Mouse (Mus musculus): Measurements from ENCODE around the gene Ficd. TPM values are rescaled to one million over a fixed set of nuclear protein-coding genes. Genes with fewer than 3 reads are reported as not detected.
A peak's percentile ranks its signal among the peaks of the same experiment; 100 is the strongest.

Ficd gene
- polyA plus RNA-seq, 1 experiment from 2014 or later: 4.0 TPM

GRCm38 (mm10) chr5:113747629-113748028 is 12.0 kb downstream of the Ficd start:
- Histone ChIP-seq H3K4me3 (ENCODE audit: control insufficient read depth in 1 of 2, insufficient read depth in 1 of 2, low read depth in 1 of 2, low read length in 2 of 2) (no peak overlapping the region), H3K4me2 (ENCODE audit: low read length) (no peak overlapping the region), H3K27ac (replicated peaks in 1 of 2; ENCODE audit: control insufficient read depth in 1 of 2, insufficient read depth in 1 of 2, low read depth in 2 of 2, low read length in 2 of 2) (no peak overlapping the region), H3K9me3 (ENCODE audit: control insufficient read depth, low read length) (no peaks in the 10 kb centered on the region), H3K9ac (ENCODE audit: low read length) (no peak overlapping the region), H3K36me3 (ENCODE audit: control insufficient read depth, insufficient read depth, low read length) (peaks cover 100% of the 10 kb centered on the region), H3K4me1 (ENCODE audit: control insufficient read depth in 2 of 2, insufficient read depth in 2 of 2, low read length in 2 of 2) (no peaks in the 10 kb centered on the region), H3K27me3 (ENCODE audit: control insufficient read depth, insufficient read depth, low read length) (no peaks in the 10 kb centered on the region)
- ATAC-seq (ENCODE audit: insufficient number of reproducible peaks, insufficient read depth, low FRiP score, low read depth): no peak
- 94% methylated on average over 5 of the region's 5 CpGs for WGBS

GRCm38 (mm10) chr5:113748556-113749331 is 13.1 kb downstream of the Ficd start:
- 94% methylated on average over 13 of the region's 13 CpGs for WGBS
- no peak for ATAC-seq (ENCODE audit: insufficient number of reproducible peaks, insufficient read depth, low FRiP score, low read depth)
- no peaks in the 10 kb centered on the region for H3K9me3 ChIP-seq (ENCODE audit: control insufficient read depth, low read length)
- no peaks in the 10 kb centered on the region for H3K27me3 ChIP-seq (ENCODE audit: control insufficient read depth, insufficient read depth, low read length)
- no peaks in the 10 kb centered on the region for H3K4me1 ChIP-seq (ENCODE audit: control insufficient read depth in 2 of 2, insufficient read depth in 2 of 2, low read length in 2 of 2)
- no peak overlapping the region for H3K4me2 ChIP-seq (ENCODE audit: low read length)
- H3K36me3 ChIP-seq (ENCODE audit: control insufficient read depth, insufficient read depth, low read length): peaks cover 100% of the 10 kb centered on the region
- no peak overlapping the region for H3K4me3 ChIP-seq (ENCODE audit: control insufficient read depth in 1 of 2, insufficient read depth in 1 of 2, low read depth in 1 of 2, low read length in 2 of 2)
- H3K9ac ChIP-seq (ENCODE audit: low read length): no peak overlapping the region
- H3K27ac ChIP-seq (replicated peaks in 1 of 2; ENCODE audit: control insufficient read depth in 1 of 2, insufficient read depth in 1 of 2, low read depth in 2 of 2, low read length in 2 of 2): no peak overlapping the region

- Histone ChIP-seq H3K36me3 (ENCODE audit: control insufficient read depth, insufficient read depth, low read length) (peaks cover 100% of the 10 kb centered on the region), H3K4me1 (ENCODE audit: control insufficient read depth in 2 of 2, insufficient read depth in 2 of 2, low read length in 2 of 2) (no peaks in the 10 kb centered on the region), H3K9ac (ENCODE audit: low read length) (no peak overlapping the region), H3K4me2 (ENCODE audit: low read length) (no peak overlapping the region), H3K27ac (replicated peaks in 1 of 2; ENCODE audit: control insufficient read depth in 1 of 2, insufficient read depth in 1 of 2, low read depth in 2 of 2, low read length in 2 of 2) (no peak overlapping the region), H3K27me3 (ENCODE audit: control insufficient read depth, insufficient read depth, low read length) (no peaks in the 10 kb centered on the region), H3K9me3 (ENCODE audit: control insufficient read depth, low read length) (no peaks in the 10 kb centered on the region), H3K4me3 (ENCODE audit: control insufficient read depth in 1 of 2, insufficient read depth in 1 of 2, low read depth in 1 of 2, low read length in 2 of 2) (no peak overlapping the region)
- no peak for ATAC-seq (ENCODE audit: insufficient number of reproducible peaks, insufficient read depth, low FRiP score, low read depth)
- 85% methylated on average over 9 of the region's 9 CpGs for WGBS
Observed at GRCm38 (mm10) chr5:113751521-113752157, 16.0 kb downstream of the Ficd start.

GRCm38 (mm10) chr5:113755347-113756030 is 19.9 kb downstream of the Ficd start:
- Histone ChIP-seq H3K27ac (replicated peaks in 1 of 2; ENCODE audit: control insufficient read depth in 1 of 2, insufficient read depth in 1 of 2, low read depth in 2 of 2, low read length in 2 of 2) (no peak overlapping the region), H3K4me1 (ENCODE audit: control insufficient read depth in 2 of 2, insufficient read depth in 2 of 2, low read length in 2 of 2) (no peaks in the 10 kb centered on the region), H3K9ac (ENCODE audit: low read length) (no peak overlapping the region), H3K27me3 (ENCODE audit: control insufficient read depth, insufficient read depth, low read length) (no peaks in the 10 kb centered on the region), H3K9me3 (ENCODE audit: control insufficient read depth, low read length) (no peaks in the 10 kb centered on the region), H3K4me3 (ENCODE audit: control insufficient read depth in 1 of 2, insufficient read depth in 1 of 2, low read depth in 1 of 2, low read length in 2 of 2) (no peak overlapping the region), H3K36me3 (ENCODE audit: control insufficient read depth, insufficient read depth, low read length) (peaks cover 100% of the 10 kb centered on the region), H3K4me2 (ENCODE audit: low read length) (no peak overlapping the region)
- ATAC-seq (ENCODE audit: insufficient number of reproducible peaks, insufficient read depth, low FRiP score, low read depth): no peak
- WGBS: 87% methylated on average over 15 of the region's 15 CpGs

DNA sequence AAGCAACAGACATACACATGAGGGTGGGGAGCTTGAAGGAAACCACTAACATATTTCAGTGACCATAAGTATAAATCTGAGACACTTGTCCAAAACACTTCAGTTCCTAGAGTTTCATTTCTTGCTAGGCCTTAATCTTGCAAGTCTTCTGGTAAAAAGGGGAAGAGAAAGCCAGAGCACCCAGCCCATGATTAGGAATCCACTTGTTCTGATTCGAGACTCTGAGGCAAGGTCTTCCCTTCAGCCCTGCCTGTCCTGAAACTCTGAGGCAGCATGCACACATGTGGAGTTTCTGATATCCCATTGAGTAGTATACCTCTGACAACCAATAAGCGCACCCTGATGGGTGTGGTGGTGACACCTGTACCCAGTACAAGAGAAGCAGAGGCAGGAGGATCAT is 26.0 kb downstream of the Ficd start:
- Histone ChIP-seq H3K36me3 (ENCODE audit: control insufficient read depth, insufficient read depth, low read length) (peaks cover 85% of the 10 kb centered on the region), H3K4me1 (ENCODE audit: control insufficient read depth in 2 of 2, insufficient read depth in 2 of 2, low read length in 2 of 2) (peaks cover 0 to 4% of the 10 kb centered on the region in 2 experiments; a peak in 1 of 4 replicates), H3K9me3 (ENCODE audit: control insufficient read depth, low read length) (no peaks in the 10 kb centered on the region), H3K27ac (replicated peaks in 1 of 2; ENCODE audit: control insufficient read depth in 1 of 2, insufficient read depth in 1 of 2, low read depth in 2 of 2, low read length in 2 of 2) (no peak overlapping the region), H3K4me3 (ENCODE audit: control insufficient read depth in 1 of 2, insufficient read depth in 1 of 2, low read depth in 1 of 2, low read length in 2 of 2) (no peak overlapping the region), H3K4me2 (ENCODE audit: low read length) (no peak overlapping the region), H3K9ac (ENCODE audit: low read length) (no peak overlapping the region), H3K27me3 (ENCODE audit: control insufficient read depth, insufficient read depth, low read length) (no peaks in the 10 kb centered on the region)
- no peak for ATAC-seq (ENCODE audit: insufficient number of reproducible peaks, insufficient read depth, low FRiP score, low read depth)
- WGBS: 95% methylated on average over 2 of the region's 2 CpGs

DNA sequence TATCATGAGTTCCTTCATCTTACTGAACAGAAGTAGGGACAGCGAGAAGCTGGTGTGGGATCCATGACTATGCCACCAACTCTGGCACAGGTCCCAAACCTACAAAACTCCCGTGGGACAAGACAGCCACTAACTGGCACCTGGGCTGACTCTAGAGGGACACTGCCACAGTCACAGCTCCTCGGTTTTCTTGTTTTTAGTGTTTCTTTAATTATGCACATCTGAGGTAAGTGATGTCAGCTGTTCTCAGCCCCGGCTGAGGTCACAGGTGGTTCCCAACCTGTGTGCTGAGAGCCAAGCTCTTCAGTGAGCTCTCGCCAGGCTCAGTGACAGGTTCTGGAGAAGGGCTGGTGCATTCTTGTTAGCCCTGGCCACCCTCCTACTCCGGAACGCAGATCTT is 28.8 kb downstream of the Ficd start:
- Histone ChIP-seq H3K27me3 (ENCODE audit: control insufficient read depth, insufficient read depth, low read length) (no peaks in the 10 kb centered on the region), H3K9ac (ENCODE audit: low read length) (no peak overlapping the region), H3K4me1 (ENCODE audit: control insufficient read depth in 2 of 2, insufficient read depth in 2 of 2, low read length in 2 of 2) (peaks cover 0 to 4% of the 10 kb centered on the region in 2 experiments; a peak in 1 of 4 replicates), H3K27ac (replicated peaks in 1 of 2; ENCODE audit: control insufficient read depth in 1 of 2, insufficient read depth in 1 of 2, low read depth in 2 of 2, low read length in 2 of 2) (no peak overlapping the region), H3K4me3 (ENCODE audit: control insufficient read depth in 1 of 2, insufficient read depth in 1 of 2, low read depth in 1 of 2, low read length in 2 of 2) (no peak overlapping the region), H3K9me3 (ENCODE audit: control insufficient read depth, low read length) (no peaks in the 10 kb centered on the region), H3K4me2 (ENCODE audit: low read length) (no peak overlapping the region), H3K36me3 (ENCODE audit: control insufficient read depth, insufficient read depth, low read length) (peaks cover 83% of the 10 kb centered on the region)
- no peak for ATAC-seq (ENCODE audit: insufficient number of reproducible peaks, insufficient read depth, low FRiP score, low read depth)
- WGBS: 88% methylated on average over 7 of the region's 7 CpGs

DNA sequence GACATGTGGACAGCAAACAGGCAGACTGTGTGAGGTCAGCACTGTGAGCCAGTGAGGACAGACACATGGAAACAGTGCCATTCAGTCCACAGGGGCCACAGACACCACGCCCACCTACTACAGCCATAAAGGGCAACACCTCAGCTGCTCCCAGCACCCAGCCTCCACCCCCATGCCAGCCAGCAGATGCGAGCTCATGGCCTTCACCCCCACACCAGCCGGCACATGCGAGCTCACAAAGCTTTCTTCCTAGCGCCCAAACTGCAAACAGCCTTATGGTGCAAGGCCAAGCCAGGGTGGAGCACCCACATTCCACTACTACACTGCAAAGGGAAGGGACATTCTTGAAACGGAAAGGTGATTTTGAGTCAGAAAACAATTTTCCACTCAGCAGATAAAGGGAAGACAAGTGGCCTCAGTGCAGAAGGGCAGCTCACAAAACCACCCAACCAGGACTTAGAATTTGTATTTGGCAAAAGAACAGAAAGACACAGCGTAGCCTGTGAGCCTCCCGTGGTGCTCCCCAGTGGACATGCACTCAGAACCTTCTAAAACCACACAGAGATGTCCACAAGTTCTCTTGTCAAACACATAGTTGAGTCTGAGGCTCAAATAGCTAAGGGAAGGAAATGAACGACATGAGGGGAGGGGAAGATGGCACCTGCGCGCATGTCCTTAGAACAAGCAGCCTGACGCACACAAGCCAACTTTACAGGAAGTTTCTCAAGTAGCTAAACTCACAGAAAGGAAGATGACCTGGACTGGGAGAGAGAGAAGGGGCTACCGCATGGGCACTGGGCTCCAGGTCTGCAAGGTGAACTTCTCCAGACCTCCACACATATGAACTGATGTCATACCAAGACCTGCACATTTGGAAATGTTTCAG is 30.3 kb downstream of the Ficd start:
- peak; percentile 21; the same call in 1 of the 2 replicates for ATAC-seq (ENCODE audit: insufficient number of reproducible peaks, insufficient read depth, low FRiP score, low read depth)
- no peaks in the 10 kb centered on the region for H3K9me3 ChIP-seq (ENCODE audit: control insufficient read depth, low read length)
- H3K4me1 ChIP-seq (ENCODE audit: control insufficient read depth in 2 of 2, insufficient read depth in 2 of 2, low read length in 2 of 2): peaks cover 6 to 17% of the 10 kb centered on the region in 2 experiments
- H3K27ac ChIP-seq (replicated peaks in 1 of 2; ENCODE audit: control insufficient read depth in 1 of 2, insufficient read depth in 1 of 2, low read depth in 2 of 2, low read length in 2 of 2): no peak overlapping the region
- H3K9ac ChIP-seq (ENCODE audit: low read length): no peak overlapping the region
- H3K36me3 ChIP-seq (ENCODE audit: control insufficient read depth, insufficient read depth, low read length): peaks cover 69% of the 10 kb centered on the region
- no peak overlapping the region for H3K4me3 ChIP-seq (ENCODE audit: control insufficient read depth in 1 of 2, insufficient read depth in 1 of 2, low read depth in 1 of 2, low read length in 2 of 2)
- H3K4me2 ChIP-seq (ENCODE audit: low read length): no peak overlapping the region
- WGBS: 79% methylated on average over 13 of the region's 13 CpGs
- H3K27me3 ChIP-seq (ENCODE audit: control insufficient read depth, insufficient read depth, low read length): no peaks in the 10 kb centered on the region
